Mouse (Mus musculus) embryonic facial prominence, embryonic 14.5 days (tissue): Measurements from ENCODE around the gene Mcf2l. TPM values are rescaled to one million over a fixed set of nuclear protein-coding genes. Genes with fewer than 3 reads are reported as not detected.

Experiments used
- ATAC-seq: fragments of 200-750 bp; cut with Nextera tagmentation; 2 replicates; pipeline ENCODE4 v1.8.0; 2017; ENCODE audit warnings: low read depth, moderate number of reproducible peaks, moderate TSS enrichment
- DNase-seq: peaks from one replicate; pipeline ENCODE4 v3.0.0-alpha.2; 2015; ENCODE audit warnings: low spot score
- H3K27ac ChIP-seq: fragments of 300-500 bp; sonication (generic); replicated peaks from 2 replicates; pipeline ENCODE4 v1.5.1; 2014; ENCODE audit warnings: low read depth, mild to moderate bottlenecking, low read length, moderate library complexity
- H3K27me3 ChIP-seq: fragments of 300-500 bp; sonication (generic); replicated peaks from 2 replicates; pipeline ENCODE4 v1.6.1; 2014; ENCODE audit warnings: low read length; ENCODE audit not compliant: control insufficient read depth, insufficient read depth
- H3K36me3 ChIP-seq: fragments of 300-500 bp; sonication (generic); 2 replicates; pipeline ENCODE4 v1.6.1; 2014; ENCODE audit warnings: low read length, mixed read lengths; ENCODE audit not compliant: control insufficient read depth, insufficient read depth
- H3K4me1 ChIP-seq: fragments of 300-500 bp; sonication (generic); 2 replicates; pipeline ENCODE4 v1.6.1; 2014; ENCODE audit warnings: antibody characterized with exemption, low read length; ENCODE audit not compliant: control insufficient read depth, insufficient read depth
- H3K4me2 ChIP-seq: fragments of 300-500 bp; sonication (generic); 2 replicates; pipeline ENCODE4 v1.6.1; 2014; ENCODE audit warnings: low read depth, mild to moderate bottlenecking, low read length, moderate library complexity, mixed read lengths
- H3K4me3 ChIP-seq: fragments of 300-500 bp; sonication (generic); 2 replicates; pipeline ENCODE4 v1.5.1; 2014; ENCODE audit warnings: low read depth, mild to moderate bottlenecking, low read length
- H3K9ac ChIP-seq: fragments of 300-500 bp; sonication (generic); 2 replicates; pipeline ENCODE4 v1.6.1; 2014; ENCODE audit warnings: low read depth, mild to moderate bottlenecking, low read length, moderate library complexity, mixed read lengths
- H3K9me3 ChIP-seq: fragments of 300-500 bp; sonication (generic); 2 replicates; pipeline ENCODE4 v1.6.1; 2016; ENCODE audit warnings: low read length; ENCODE audit not compliant: control insufficient read depth
- WGBS: fragments of 180-500 bp; shearing (Covaris S2); extraction: QIAGEN DNeasy Blood & Tissue Kit; methylation state at CpG from one replicate; pipeline ENCODE4 v1.1.7; 2014; 5-methylcytosine and 5-hydroxymethylcytosine counted together
- polyA plus RNA-seq: library from polyadenylated mRNA; unstranded; fragments of >200 nt; fragmentation: Nextera tagmentation; extraction: Ambion mirVana; gene quantifications from 2 replicates; pipeline ENCODE4 v1.2.1, GENCODE M21; 2014

The Mcf2l gene
- polyA plus RNA-seq, 1 experiment from 2014 or later = 20.3 TPM

DNA sequence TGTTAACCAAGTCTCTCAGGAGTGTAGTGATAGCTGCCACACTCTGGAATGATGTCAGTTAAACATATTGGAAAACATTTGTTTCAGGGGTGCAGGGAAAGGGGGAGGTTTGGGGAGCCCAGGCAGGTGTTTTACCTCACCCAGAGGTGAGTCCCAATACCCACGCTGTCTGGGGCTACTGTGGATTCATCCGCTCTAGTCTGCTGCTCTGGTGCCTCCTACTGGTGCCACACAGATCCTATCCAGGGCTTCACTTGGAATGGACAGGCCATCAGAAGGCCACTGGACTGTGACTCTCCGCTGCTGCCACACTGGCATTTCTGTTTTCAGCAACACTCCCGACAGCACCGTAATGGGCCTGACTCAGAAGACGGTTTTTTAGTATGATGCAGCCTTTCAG, 7.8 kb upstream of the Mcf2l start:
- ATAC-seq = no peak
- peaks cover 37% of the 10 kb centered on the region; the same call in 1 of the 2 replicates for H3K36me3 ChIP-seq

DNA sequence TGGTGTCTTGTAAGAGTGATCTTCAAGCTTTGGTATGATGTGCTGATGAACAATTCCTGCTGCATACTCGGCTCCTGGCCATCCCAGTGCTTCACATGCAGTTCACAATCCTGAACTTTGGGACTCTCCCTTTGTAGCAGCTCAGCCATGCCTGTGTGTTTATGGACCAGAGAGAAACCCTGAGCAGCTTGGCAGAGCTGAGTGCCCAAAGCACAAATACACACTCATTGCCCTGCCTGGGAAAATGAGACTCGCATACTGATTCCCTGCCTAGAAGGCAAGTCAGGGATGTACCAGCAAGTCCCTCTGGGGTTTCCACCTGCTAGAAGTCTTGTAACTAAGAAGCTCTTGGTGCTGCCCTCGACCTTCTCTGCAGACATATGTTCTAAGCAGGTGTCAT, 3.9 kb upstream of the Mcf2l start:
- no peak for ATAC-seq
- H3K4me1 ChIP-seq = no peaks in the 10 kb centered on the region; the same call in 1 of the 2 replicates
- H3K4me3 ChIP-seq = no peak overlapping the region
- H3K27ac ChIP-seq = no peak overlapping the region
- H3K9ac ChIP-seq = no peak overlapping the region
- WGBS = 79% methylated on average over 3 of the region's 3 CpGs
- no peaks in the 10 kb centered on the region for H3K9me3 ChIP-seq
- H3K27me3 ChIP-seq = peaks cover 4% of the 10 kb centered on the region; the same call in 1 of the 2 replicates
- no peak for DNase-seq
- H3K36me3 ChIP-seq = peaks cover 15% of the 10 kb centered on the region; the same call in 1 of the 2 replicates
- H3K4me2 ChIP-seq = no peak overlapping the region

More for the DNA sequence above, 7.8 kb upstream of the Mcf2l start:
- H3K4me2 ChIP-seq = no peak overlapping the region
- no peaks in the 10 kb centered on the region; the same call in 1 of the 2 replicates for H3K27me3 ChIP-seq
- H3K4me1 ChIP-seq = no peaks in the 10 kb centered on the region
- no peak overlapping the region for H3K9ac ChIP-seq
- no peaks in the 10 kb centered on the region for H3K9me3 ChIP-seq
- WGBS = 73% methylated on average over 6 of the region's 6 CpGs
- H3K4me3 ChIP-seq = no peak overlapping the region
- H3K27ac ChIP-seq = no peak overlapping the region
- no peak for DNase-seq

- Histone ChIP-seq H3K4me2 (no peak overlapping the region), H3K27ac (no peak overlapping the region), H3K9ac (no peak overlapping the region), H3K27me3 (peaks cover 4% of the 10 kb centered on the region; the same call in 1 of the 2 replicates), H3K4me3 (no peak overlapping the region), H3K36me3 (peaks cover 5% of the 10 kb centered on the region; the same call in 1 of the 2 replicates), H3K9me3 (no peaks in the 10 kb centered on the region), H3K4me1 (no peaks in the 10 kb centered on the region; the same call in 1 of the 2 replicates)
- DNase-seq = no peak
- no peak for ATAC-seq
- 81% methylated on average over 5 of the region's 5 CpGs for WGBS
Measured at GRCm38 (mm10) chr8:12870656-12871055, 3.0 kb upstream of the Mcf2l start.

GRCm38 (mm10) chr8:12871461-12871860, 2.1 kb upstream of the Mcf2l start:
- Histone ChIP-seq H3K9me3 (no peaks in the 10 kb centered on the region), H3K4me3 (no peak overlapping the region), H3K4me1 (no peaks in the 10 kb centered on the region; the same call in 1 of the 2 replicates), H3K36me3 (no peaks in the 10 kb centered on the region), H3K27me3 (peaks cover 4% of the 10 kb centered on the region; the same call in 1 of the 2 replicates), H3K9ac (no peak overlapping the region), H3K27ac (no peak overlapping the region), H3K4me2 (no peak overlapping the region)
- ATAC-seq = no peak; the same call in 1 of the 2 replicates
- WGBS = 11% methylated on average over 5 of the region's 5 CpGs
- DNase-seq = peak; percentile 30

GRCm38 (mm10) chr8:12872983-12873356, 636 bp upstream of the Mcf2l start:
- 5% methylated on average over 8 of the region's 9 CpGs for WGBS
- H3K4me1 ChIP-seq = no peaks in the 10 kb centered on the region; the same call in 1 of the 2 replicates
- H3K36me3 ChIP-seq = no peaks in the 10 kb centered on the region
- peak overlapping the region; percentile 88 for H3K4me2 ChIP-seq
- H3K27me3 ChIP-seq = peaks cover 4% of the 10 kb centered on the region; the same call in 1 of the 2 replicates
- H3K9ac ChIP-seq = 0 out of 2 replicates have a peak overlapping the region, but pooled peaks have one; percentile 48
- peak overlapping the region; percentile 55 for H3K4me3 ChIP-seq
- H3K27ac ChIP-seq = no peak overlapping the region
- no peak for DNase-seq
- no peaks in the 10 kb centered on the region for H3K9me3 ChIP-seq
- no peak; the same call in 1 of the 2 replicates for ATAC-seq

DNA sequence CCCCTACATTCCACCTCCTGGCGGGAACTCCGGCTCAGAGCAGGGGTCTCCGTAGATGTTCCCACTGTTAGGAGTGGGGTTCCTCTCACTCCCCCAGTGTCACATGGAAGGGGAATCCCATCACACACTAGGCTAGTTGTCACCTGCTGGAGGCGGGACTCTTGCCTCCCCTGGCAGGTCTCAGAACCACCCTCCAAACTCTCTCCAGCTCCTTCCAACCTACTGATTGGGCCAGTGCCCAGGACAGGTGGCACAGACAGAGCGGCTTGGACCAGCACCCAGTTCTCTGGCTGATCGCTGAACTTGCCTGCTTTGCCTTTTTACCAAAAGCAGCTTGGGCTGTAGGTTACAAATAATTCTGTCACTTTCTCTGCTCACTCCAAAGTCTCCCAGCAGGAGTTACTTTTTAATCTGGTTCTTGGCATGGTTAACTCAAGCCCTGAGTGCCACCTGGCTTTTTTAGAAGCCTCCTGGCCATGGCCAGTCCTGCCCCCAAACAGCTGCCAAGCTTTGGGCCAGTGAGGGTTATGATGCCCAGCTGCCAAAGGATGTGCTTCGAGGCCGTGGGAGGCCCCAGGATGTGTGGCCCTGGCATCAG, 687 bp downstream of the Mcf2l start:
- Histone ChIP-seq H3K9me3 (no peaks in the 10 kb centered on the region), H3K4me1 (no peaks in the 10 kb centered on the region; the same call in 1 of the 2 replicates), H3K4me2 (peak overlapping the region; percentile 88), H3K27me3 (peaks cover 4% of the 10 kb centered on the region; the same call in 1 of the 2 replicates), H3K36me3 (no peaks in the 10 kb centered on the region), H3K9ac (peak overlapping the region; percentile 48; the same call in 1 of the 2 replicates), H3K4me3 (peak overlapping the region; percentile 55), H3K27ac (no peak overlapping the region)
- ATAC-seq = peak; percentile 56
- DNase-seq = no peak
- 19% methylated on average over 8 of the region's 8 CpGs for WGBS

- Histone ChIP-seq H3K4me1 (no peaks in the 10 kb centered on the region; the same call in 1 of the 2 replicates), H3K4me2 (no peak overlapping the region), H3K27ac (no peak overlapping the region), H3K36me3 (no peaks in the 10 kb centered on the region), H3K9ac (no peak overlapping the region), H3K9me3 (no peaks in the 10 kb centered on the region), H3K27me3 (peaks cover 4% of the 10 kb centered on the region; the same call in 1 of the 2 replicates), H3K4me3 (no peak overlapping the region)
- WGBS = 74% methylated on average over 4 of the region's 4 CpGs
- no peak for ATAC-seq
- no peak for DNase-seq
Measured at GRCm38 (mm10) chr8:12874971-12875370, 1.4 kb downstream of the Mcf2l start.

GRCm38 (mm10) chr8:12877126-12877525, 3.5 kb downstream of the Mcf2l start:
- H3K4me3 ChIP-seq = no peak overlapping the region
- H3K27ac ChIP-seq = no peak overlapping the region
- H3K27me3 ChIP-seq = 0 out of 2 replicates have a peak, but pooled peaks cover 4% of the 10 kb centered on the region
- no peaks in the 10 kb centered on the region for H3K9me3 ChIP-seq
- no peaks in the 10 kb centered on the region for H3K36me3 ChIP-seq
- no peak overlapping the region for H3K4me2 ChIP-seq
- WGBS = 70% methylated on average over 6 of the region's 6 CpGs
- no peak for ATAC-seq
- no peak overlapping the region for H3K9ac ChIP-seq
- H3K4me1 ChIP-seq = no peaks in the 10 kb centered on the region; the same call in 1 of the 2 replicates
- DNase-seq = no peak

DNA sequence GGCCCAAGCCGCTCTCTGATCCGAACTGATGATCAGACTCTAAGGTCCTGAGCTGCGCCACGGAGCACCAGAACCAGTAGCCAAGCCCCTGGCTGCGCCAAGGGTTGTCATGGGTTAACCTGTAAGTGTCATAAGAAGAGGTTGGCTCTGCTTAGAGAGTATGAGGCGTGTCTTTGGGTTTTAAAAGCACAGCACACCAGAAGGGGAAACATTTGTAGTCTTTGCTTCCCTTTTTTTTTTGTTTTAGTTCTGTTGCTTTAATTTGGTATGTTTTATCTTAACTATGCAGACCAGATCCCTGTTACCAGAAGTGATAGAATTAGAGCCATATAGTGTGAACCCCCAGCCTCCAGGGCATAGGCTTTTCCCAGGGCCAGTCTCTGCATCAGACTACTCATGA, 6.6 kb downstream of the Mcf2l start:
- H3K36me3 ChIP-seq = no peaks in the 10 kb centered on the region
- H3K4me2 ChIP-seq = no peak overlapping the region
- WGBS = 83% methylated on average over 6 of the region's 6 CpGs
- no peak overlapping the region for H3K9ac ChIP-seq
- no peak overlapping the region for H3K4me3 ChIP-seq
- no peak for ATAC-seq
- H3K4me1 ChIP-seq = no peaks in the 10 kb centered on the region
- H3K9me3 ChIP-seq = no peaks in the 10 kb centered on the region
- DNase-seq = no peak
- no peak overlapping the region for H3K27ac ChIP-seq
- no peaks in the 10 kb centered on the region for H3K27me3 ChIP-seq
